Mouse (Mus musculus) forebrain, embryonic 10.5 days (tissue): Measurements from ENCODE around the gene Man2a2. TPM values are rescaled to one million over a fixed set of nuclear protein-coding genes. Genes with fewer than 3 reads are reported as not detected.

Source experiments
- DNase-seq: peaks from one replicate; pipeline ENCODE4 v3.0.0-alpha.2; 2017; ENCODE audit warnings: low spot score; ENCODE audit errors: extremely low spot score
- H3K27ac ChIP-seq: fragments of 300-500 bp; sonication (generic); 2 replicates; pipeline ENCODE4 v1.5.1; 2016; ENCODE audit warnings: mild to moderate bottlenecking
- H3K27me3 ChIP-seq: fragments of 300-500 bp; sonication (generic); 2 replicates; pipeline ENCODE4 v1.6.1; 2016; ENCODE audit warnings: mild to moderate bottlenecking; ENCODE audit not compliant: poor library complexity, severe bottlenecking
- H3K36me3 ChIP-seq: fragments of 300-500 bp; sonication (generic); replicated peaks from 2 replicates; pipeline ENCODE4 v1.6.1; 2016; ENCODE audit warnings: mild to moderate bottlenecking, moderate library complexity
- H3K4me1 ChIP-seq: fragments of 300-500 bp; sonication (generic); 2 replicates; pipeline ENCODE4 v1.6.1; 2016
- H3K4me3 ChIP-seq: fragments of 300-500 bp; sonication (generic); 2 replicates; pipeline ENCODE4 v1.5.1; 2016; ENCODE audit warnings: mild to moderate bottlenecking, moderate library complexity
- H3K9me3 ChIP-seq: fragments of 300-500 bp; sonication (generic); 2 replicates; pipeline ENCODE4 v1.6.1; 2016; ENCODE audit warnings: mild to moderate bottlenecking, moderate library complexity
- WGBS: fragments of 180-500 bp; shearing (Covaris S2); methylation state at CpG from one replicate; pipeline ENCODE4 v1.1.7; 2016; 5-methylcytosine and 5-hydroxymethylcytosine counted together
- polyA plus RNA-seq: library from polyadenylated mRNA; unstranded; fragments of >200 nt; fragmentation: Nextera tagmentation; extraction: Ambion mirVana; gene quantifications from 2 replicates; pipeline ENCODE4 v1.2.1, GENCODE M21; 2016

The Man2a2 gene
- polyA plus RNA-seq, 1 experiment from 2014 or later: 17.8 TPM

GRCm38 (mm10) chr7:80406186-80406585 lies 35.0 kb upstream of the Man2a2 start:
- Histone ChIP-seq H3K4me3 (no peak overlapping the region), H3K27me3 (peaks cover 31% of the 10 kb centered on the region), H3K4me1 (peaks cover 16% of the 10 kb centered on the region), H3K9me3 (no peaks in the 10 kb centered on the region), H3K36me3 (no peaks in the 10 kb centered on the region), H3K27ac (no peak overlapping the region)
- no peak for DNase-seq
- 93% methylated on average over 3 of the region's 3 CpGs for WGBS

DNA sequence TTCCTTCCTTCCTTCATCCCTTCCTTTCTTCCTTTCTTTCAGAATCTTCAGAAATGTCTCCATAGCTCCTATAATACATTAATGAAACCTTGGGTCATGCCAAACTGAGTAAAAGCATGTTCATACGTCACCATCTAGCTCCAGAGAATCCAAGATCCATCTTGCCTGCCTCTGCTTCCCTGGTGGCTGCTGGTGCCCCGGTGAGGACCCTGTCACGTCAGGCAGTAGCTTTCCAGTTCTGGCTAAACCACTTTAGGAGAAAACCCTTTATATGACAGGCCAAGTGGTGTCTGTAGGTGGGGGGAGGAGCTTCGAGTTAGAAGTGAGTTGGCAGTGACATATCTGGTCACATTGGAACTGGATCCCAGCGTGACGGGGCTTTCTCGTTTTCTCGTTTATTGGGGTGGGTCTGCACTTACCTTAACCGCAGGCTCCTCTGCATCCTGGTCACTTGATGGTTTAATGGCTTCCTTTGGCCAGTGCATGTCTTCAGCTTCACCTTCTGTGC lies 34.1 kb upstream of the Man2a2 start, which contains the start of gene Furin:
Gene Furin, minus strand, starts transcription at position 249 of the 508 bp plus-strand sequence.
- Histone ChIP-seq H3K4me3 (no peak within 1 kb of the TSS), H3K4me1 (peaks cover 26% of the 10 kb centered on the region), H3K36me3 (no peaks in the 10 kb centered on the region), H3K9me3 (no peaks in the 10 kb centered on the region), H3K27me3 (peaks cover 31% of the 10 kb centered on the region), H3K27ac (no peak within 1 kb of the TSS)
- DNase-seq: no peak
- WGBS: 84% methylated on average over 9 of the region's 9 CpGs

GRCm38 (mm10) chr7:80404101-80404894 lies 33.1 kb upstream of the Man2a2 start:
- no peaks in the 10 kb centered on the region for H3K9me3 ChIP-seq
- H3K36me3 ChIP-seq: no peaks in the 10 kb centered on the region
- no peak overlapping the region for H3K4me3 ChIP-seq
- peaks cover 31% of the 10 kb centered on the region for H3K27me3 ChIP-seq
- DNase-seq: no peak
- H3K4me1 ChIP-seq: peaks cover 34% of the 10 kb centered on the region
- WGBS: 67% methylated on average over 7 of the region's 7 CpGs
- no peak overlapping the region for H3K27ac ChIP-seq

DNA sequence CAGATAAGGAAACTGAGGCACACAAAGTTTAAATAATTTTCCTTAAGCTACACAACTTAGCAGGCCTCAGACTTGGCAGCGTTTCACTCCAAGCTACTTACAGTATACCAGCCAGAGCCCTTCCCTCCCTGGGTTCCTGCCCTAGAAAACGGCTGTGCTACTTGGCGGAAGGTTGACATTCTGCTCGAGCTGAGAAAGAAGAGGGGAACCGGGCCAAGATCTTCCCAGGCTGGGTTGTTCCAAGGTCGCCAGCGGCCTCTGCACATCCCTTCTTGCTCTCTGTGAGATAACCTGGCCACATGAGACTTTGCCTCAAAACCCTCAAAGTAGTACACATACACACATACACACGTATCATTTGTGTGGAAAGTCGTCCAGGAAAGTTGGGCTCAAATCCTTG lies 32.4 kb upstream of the Man2a2 start:
- Histone ChIP-seq H3K36me3 (no peaks in the 10 kb centered on the region; the same call in 1 of the 2 replicates), H3K9me3 (no peaks in the 10 kb centered on the region), H3K4me1 (peaks cover 41% of the 10 kb centered on the region), H3K4me3 (peak overlapping the region; percentile 96), H3K27me3 (peaks cover 31% of the 10 kb centered on the region), H3K27ac (no peak overlapping the region)
- WGBS: 59% methylated on average over 9 of the region's 9 CpGs
- DNase-seq: no peak

DNA sequence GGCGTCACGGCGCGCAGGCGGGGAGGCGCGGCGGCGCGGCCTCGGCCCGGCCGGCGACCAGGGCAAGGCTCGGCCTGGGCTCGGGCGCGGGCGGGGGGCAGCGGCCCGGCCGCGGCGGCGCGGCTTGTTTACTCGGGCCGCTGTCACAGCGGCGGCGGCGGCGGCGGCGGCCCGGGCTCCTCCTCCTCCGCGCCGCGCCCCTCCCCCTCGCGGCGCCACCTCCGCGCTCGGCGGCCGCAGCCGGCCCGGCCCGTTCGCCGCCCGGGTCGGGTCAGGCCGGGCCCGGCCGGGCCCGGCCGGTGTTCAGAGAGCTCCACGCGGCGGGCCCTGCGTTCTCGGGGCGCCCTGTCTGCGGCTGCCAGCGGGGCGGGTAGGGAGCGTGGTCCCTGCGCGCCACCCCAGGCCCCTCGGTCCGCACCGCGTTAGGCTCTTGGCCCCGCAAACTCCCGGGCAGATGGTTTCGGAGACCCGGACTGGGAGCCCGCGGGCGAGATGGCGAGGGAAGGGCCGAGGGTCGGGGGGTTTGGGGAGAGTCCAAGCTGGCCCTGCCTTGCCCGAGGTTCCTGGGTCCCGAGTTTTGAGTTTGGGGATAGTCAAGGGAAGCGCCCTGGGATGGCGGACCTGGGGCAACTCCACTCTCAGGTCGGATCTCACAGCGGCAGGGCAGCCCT lies 31.6 kb upstream of the Man2a2 start:
- peak; percentile 63 for DNase-seq
- H3K9me3 ChIP-seq: no peaks in the 10 kb centered on the region
- H3K36me3 ChIP-seq: peaks cover 5% of the 10 kb centered on the region
- WGBS: under 1% methylated on average over 78 of the region's 92 CpGs
- H3K27me3 ChIP-seq: peaks cover 31% of the 10 kb centered on the region
- H3K4me3 ChIP-seq: peak overlapping the region; percentile 96
- H3K27ac ChIP-seq: peak overlapping the region; percentile 91
- peaks cover 46% of the 10 kb centered on the region for H3K4me1 ChIP-seq

DNA sequence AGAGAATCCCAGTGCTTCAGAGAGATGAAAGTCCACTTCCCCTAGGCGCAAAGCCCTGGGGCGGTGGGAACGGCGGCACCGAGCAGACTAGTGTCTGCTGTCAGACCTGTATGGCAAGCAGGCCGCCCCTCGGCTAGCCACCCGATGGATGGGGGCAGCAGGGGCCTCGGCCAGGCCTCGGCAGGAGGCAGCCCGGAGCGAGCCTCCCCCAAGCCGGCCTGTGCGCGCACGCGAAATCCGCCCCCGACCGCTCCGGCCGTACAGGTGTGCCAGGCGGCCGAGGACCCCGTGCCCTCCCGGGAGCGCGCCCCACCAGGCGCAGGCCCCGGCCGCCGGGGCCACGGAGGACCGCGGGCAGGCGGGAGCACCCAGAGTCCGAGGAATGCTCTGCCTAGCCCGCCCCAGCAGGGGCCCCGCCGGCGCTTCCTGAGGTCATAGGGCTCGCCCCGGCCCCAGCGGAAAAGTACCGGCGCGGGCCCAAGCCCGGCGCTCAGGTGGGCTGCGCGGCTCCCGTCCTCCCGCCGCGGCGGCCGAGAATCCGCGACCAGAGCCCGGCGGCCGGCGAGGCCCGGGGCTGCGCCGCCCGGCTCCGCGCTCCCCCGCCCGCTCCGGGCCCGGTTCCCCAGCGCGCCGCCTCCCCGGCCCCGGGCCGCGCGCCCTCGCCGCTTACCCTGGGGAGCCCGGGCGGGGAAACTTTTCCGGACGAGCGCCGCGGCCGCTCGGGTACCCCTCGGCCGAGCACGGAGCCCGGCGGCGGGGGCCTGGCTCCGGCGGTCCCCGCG lies 30.9 kb upstream of the Man2a2 start:
- Histone ChIP-seq H3K27ac (peak overlapping the region; percentile 91), H3K4me1 (peaks cover 46% of the 10 kb centered on the region), H3K27me3 (peaks cover 31% of the 10 kb centered on the region), H3K4me3 (peak overlapping the region; percentile 96), H3K9me3 (no peaks in the 10 kb centered on the region), H3K36me3 (peaks cover 12% of the 10 kb centered on the region)
- WGBS: 1% methylated on average over 99 of the region's 102 CpGs
- DNase-seq: peak; percentile 52

DNA sequence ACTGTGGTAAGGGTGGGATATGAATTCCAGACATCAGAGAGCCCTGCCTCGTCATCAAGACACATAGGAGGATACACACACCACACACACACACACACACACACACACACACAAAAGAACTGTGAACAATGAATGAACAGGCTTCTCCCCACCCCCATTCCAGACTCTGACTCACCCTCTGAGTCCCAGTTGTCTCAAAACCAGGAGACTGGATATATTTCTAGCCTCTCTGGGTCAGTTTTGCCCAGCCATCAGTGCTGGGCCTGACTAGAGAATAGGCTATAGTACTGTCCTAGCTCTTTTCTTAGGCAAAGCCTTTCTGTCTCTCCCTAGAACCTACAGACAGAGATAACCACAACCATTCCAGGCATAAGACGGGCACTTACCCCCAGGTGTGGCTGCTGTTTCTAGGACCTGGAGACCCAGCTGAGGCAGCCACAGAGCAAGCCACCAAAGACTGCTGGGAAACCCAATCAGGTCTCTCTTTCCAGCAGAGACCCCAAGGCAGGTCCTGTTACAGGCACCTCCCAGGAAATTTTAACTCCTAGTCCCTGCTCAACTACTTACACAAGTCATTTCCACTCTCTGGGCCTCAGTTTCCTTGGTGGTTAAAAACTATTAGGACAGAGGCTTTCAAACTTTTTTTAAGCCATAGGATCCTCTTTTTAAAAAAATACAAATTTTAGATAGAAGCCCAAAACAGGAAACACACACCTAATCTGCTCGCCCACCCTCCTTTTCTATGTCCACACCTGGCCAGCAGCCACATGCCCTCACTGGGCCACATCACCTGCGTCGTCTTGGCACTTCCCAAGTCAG lies 30.1 kb upstream of the Man2a2 start:
- DNase-seq: no peak
- 20% methylated on average over 5 of the region's 5 CpGs for WGBS
- no peaks in the 10 kb centered on the region for H3K9me3 ChIP-seq
- H3K4me1 ChIP-seq: peaks cover 46% of the 10 kb centered on the region
- peaks cover 20% of the 10 kb centered on the region for H3K36me3 ChIP-seq
- peak overlapping the region; percentile 91 for H3K27ac ChIP-seq
- H3K27me3 ChIP-seq: peaks cover 28% of the 10 kb centered on the region
- H3K4me3 ChIP-seq: peak overlapping the region; percentile 96

GRCm38 (mm10) chr7:80400571-80400970 lies 29.4 kb upstream of the Man2a2 start:
- H3K27me3 ChIP-seq: peaks cover 25% of the 10 kb centered on the region
- H3K27ac ChIP-seq: 0 out of 2 replicates have a peak overlapping the region, but pooled peaks have one; percentile 8
- peaks cover 25% of the 10 kb centered on the region for H3K36me3 ChIP-seq
- peak overlapping the region; percentile 96; the same call in 1 of the 2 replicates for H3K4me3 ChIP-seq
- DNase-seq: no peak
- H3K9me3 ChIP-seq: no peaks in the 10 kb centered on the region
- peaks cover 46% of the 10 kb centered on the region for H3K4me1 ChIP-seq
- 81% methylated on average over 6 of the region's 6 CpGs for WGBS

DNA sequence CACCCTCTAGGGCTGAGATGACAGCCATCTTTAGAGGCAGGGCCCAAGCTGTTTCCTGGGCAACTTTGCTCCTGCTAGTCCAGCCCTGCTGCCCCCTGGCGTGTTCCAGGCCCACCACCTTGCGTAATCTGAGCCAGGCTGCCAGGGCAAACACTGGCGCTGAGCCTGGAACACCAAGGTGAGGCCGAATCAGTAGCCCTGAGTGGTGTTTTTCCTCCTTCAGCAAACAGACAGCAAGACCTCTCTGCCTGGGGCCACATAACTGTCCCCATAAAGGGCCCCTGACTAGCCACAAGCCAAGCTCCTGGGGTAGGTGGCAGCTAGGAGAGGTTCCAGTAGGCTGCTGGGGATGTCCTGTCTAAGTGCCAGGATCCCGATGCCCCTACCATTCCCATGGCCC lies 28.9 kb upstream of the Man2a2 start:
- peaks cover 30% of the 10 kb centered on the region for H3K36me3 ChIP-seq
- H3K4me1 ChIP-seq: peaks cover 46% of the 10 kb centered on the region
- DNase-seq: no peak
- 55% methylated on average over 5 of the region's 5 CpGs for WGBS
- peaks cover 20% of the 10 kb centered on the region for H3K27me3 ChIP-seq
- H3K4me3 ChIP-seq: no peak overlapping the region
- H3K9me3 ChIP-seq: no peaks in the 10 kb centered on the region
- 0 out of 2 replicates have a peak overlapping the region, but pooled peaks have one; percentile 8 for H3K27ac ChIP-seq

DNA sequence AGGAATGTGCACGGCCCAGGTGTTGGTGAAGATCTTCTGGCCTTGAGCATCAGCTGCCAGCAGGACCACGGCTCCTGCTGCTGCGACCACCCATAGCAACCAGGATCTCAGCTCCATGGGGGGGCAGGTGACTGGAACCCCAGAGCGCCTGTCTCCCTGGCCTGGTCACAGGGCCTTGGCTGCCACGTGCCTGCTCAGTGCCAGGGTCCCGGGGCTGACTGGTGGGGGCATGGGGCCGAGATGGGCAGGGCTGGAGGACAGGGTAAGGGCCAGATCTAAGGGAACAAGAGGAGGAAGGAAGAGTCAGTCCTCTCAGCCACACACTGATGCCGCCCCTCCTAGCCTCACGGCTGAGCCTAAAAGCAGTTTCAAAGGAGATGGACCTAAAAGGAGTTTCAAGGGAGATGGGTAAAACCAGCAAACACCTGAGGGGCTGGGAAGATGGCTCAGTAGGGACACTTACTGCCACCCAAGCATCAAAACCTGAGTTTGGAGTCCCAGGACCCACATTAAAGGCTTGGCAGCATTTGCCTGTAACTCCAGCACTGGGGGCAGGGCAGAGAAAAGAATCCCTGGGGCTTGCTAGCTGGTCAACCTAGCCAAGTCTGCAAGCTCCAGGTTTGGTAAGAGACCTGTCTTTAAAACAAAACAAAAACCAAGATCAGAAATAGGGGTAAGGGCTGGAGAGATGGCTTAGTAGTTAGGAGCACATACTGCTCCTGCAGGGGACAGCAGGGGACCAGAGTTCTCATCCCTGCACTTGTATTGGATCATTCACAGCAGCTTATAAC lies 27.7 kb upstream of the Man2a2 start:
- H3K27ac ChIP-seq: no peak overlapping the region
- DNase-seq: no peak
- H3K9me3 ChIP-seq: no peaks in the 10 kb centered on the region
- 70% methylated on average over 9 of the region's 9 CpGs for WGBS
- H3K36me3 ChIP-seq: peaks cover 38% of the 10 kb centered on the region
- H3K27me3 ChIP-seq: peaks cover 7% of the 10 kb centered on the region
- H3K4me3 ChIP-seq: no peak overlapping the region
- peaks cover 46% of the 10 kb centered on the region for H3K4me1 ChIP-seq

DNA sequence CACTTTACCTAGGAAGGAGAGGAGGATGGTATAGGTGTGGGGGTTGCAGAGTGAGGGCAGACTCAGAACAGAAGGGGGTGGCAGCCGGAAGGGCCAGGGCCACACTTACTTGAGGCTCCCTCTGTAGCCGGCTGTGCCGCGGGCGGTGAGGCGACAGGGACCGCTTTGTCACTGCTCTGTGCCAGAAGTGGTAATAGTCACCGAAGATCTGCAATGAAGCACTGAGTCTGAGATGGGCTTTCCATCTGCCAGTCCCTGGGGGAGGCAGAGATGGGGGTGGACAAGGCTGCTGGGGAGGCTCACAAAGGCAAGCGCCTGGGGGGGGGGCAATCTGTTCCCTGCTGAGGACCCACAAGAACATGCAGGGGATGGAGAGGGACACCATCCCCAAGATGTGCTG lies 26.8 kb upstream of the Man2a2 start:
- Histone ChIP-seq H3K27ac (no peak overlapping the region), H3K9me3 (no peaks in the 10 kb centered on the region), H3K27me3 (no peaks in the 10 kb centered on the region), H3K4me3 (no peak overlapping the region), H3K4me1 (peaks cover 41% of the 10 kb centered on the region), H3K36me3 (peaks cover 46% of the 10 kb centered on the region)
- 90% methylated on average over 9 of the region's 9 CpGs for WGBS
- no peak for DNase-seq
